Mouse (Mus musculus) liver, postnatal 0 days (tissue): ENCODE measurements around the gene Olfr951. TPM values are rescaled to one million over a fixed set of nuclear protein-coding genes. Genes with fewer than 3 reads are reported as not detected.

Experiments
- ATAC-seq: fragments of 200-750 bp; cut with Nextera tagmentation; 2 replicates; pipeline ENCODE4 v1.8.0; 2017; ENCODE audit warnings: mild to moderate bottlenecking, moderate library complexity
- DNase-seq: peaks from one replicate; pipeline ENCODE4 v3.0.0-alpha.2; 2016
- H3K27ac ChIP-seq: fragments of 300-500 bp; sonication (generic); 2 replicates; pipeline ENCODE4 v1.5.1; 2014; ENCODE audit warnings: antibody characterized with exemption, moderate library complexity, mild to moderate bottlenecking, low read depth
- H3K27me3 ChIP-seq: fragments of 300-500 bp; sonication (generic); 2 replicates; pipeline ENCODE4 v1.6.1; 2014; ENCODE audit warnings: low read length, control low read depth, mixed read lengths; ENCODE audit not compliant: insufficient read depth
- H3K36me3 ChIP-seq: fragments of 300-500 bp; sonication (generic); replicated peaks from 2 replicates; pipeline ENCODE4 v1.6.1; 2014; ENCODE audit warnings: mild to moderate bottlenecking, control low read depth, low read length, moderate library complexity, mixed read lengths; ENCODE audit not compliant: insufficient read depth
- H3K4me1 ChIP-seq: fragments of 300-500 bp; sonication (generic); 2 replicates; pipeline ENCODE4 v1.6.1; 2014; ENCODE audit warnings: antibody characterized with exemption, mild to moderate bottlenecking, control low read depth; ENCODE audit not compliant: insufficient read depth
- H3K4me2 ChIP-seq: fragments of 300-500 bp; sonication (generic); 2 replicates; pipeline ENCODE4 v1.6.1; 2014; ENCODE audit warnings: low read depth, mild to moderate bottlenecking, low read length, moderate library complexity, mixed read lengths
- H3K4me3 ChIP-seq: fragments of 300-500 bp; sonication (generic); 2 replicates; pipeline ENCODE4 v1.5.1; 2014; ENCODE audit warnings: low read depth, low read length
- H3K9ac ChIP-seq: fragments of 300-500 bp; sonication (generic); replicated peaks from 2 replicates; pipeline ENCODE4 v1.6.1; 2014; ENCODE audit warnings: mild to moderate bottlenecking, moderate library complexity
- H3K9me3 ChIP-seq: fragments of 300-500 bp; sonication (generic); 2 replicates; pipeline ENCODE4 v1.6.1; 2016; ENCODE audit warnings: mild to moderate bottlenecking, control low read depth, low read length, mixed read lengths
- CTCF ChIP-seq: sonication (generic); IDR thresholded peaks from 2 replicates; pipeline ENCODE4 v1.5.1; 2016; ENCODE audit warnings: antibody characterized with exemption, low read depth
- EP300 ChIP-seq: IDR thresholded peaks from 2 replicates; pipeline ENCODE4 v1.6.1; 2016; ENCODE audit warnings: antibody characterized with exemption, low read depth, mild to moderate bottlenecking
- WGBS: fragments of 180-500 bp; shearing (Covaris S2); extraction: QIAGEN DNeasy Blood & Tissue Kit; methylation state at CpG from one replicate; pipeline ENCODE4 v1.1.7; 2014; ENCODE audit not compliant: insufficient replicate concordance; 5-methylcytosine and 5-hydroxymethylcytosine counted together
- polyA plus RNA-seq: library from polyadenylated mRNA; unstranded; fragments of >200 nt; fragmentation: Nextera tagmentation; extraction: Ambion mirVana; gene quantifications from 2 replicates; pipeline ENCODE4 v1.2.1, GENCODE M21; 2015

The Olfr951 gene
- not detected in 2 replicates for polyA plus RNA-seq

DNA sequence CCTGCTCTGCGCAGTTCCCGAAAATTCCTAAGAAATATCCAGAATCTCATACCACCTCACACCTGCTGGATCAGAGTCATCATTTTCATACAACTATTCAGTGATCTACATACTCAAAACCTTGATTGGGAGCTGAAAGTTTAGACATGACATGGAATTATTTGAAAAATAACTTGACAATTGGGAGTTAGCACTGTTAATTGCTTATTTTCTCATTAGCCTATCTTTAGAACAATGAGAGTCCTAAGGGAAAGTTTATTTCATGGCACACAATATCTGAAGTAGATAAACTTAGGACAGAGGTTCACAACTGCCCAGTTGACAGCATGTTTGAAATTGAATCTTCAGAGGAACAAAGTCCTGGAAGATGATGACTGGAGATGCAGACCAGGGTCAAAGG is at the start of gene Olfr951:
Olfr951 (plus strand) TSS at position 301 of the 400 bp plus-strand sequence.
- H3K4me1 ChIP-seq, result no peaks in the 10 kb centered on the region
- no peaks in the 10 kb centered on the region for H3K27me3 ChIP-seq
- TF ChIP-seq EP300, result no peak
- no peak within 1 kb of the TSS for H3K27ac ChIP-seq
- ATAC-seq (no peak), DNase-seq (no peak)
- H3K4me3 ChIP-seq, result no peak within 1 kb of the TSS
- no peaks in the 10 kb centered on the region for H3K9me3 ChIP-seq
- no peak within 1 kb of the TSS for H3K4me2 ChIP-seq
- H3K9ac ChIP-seq, result no peak within 1 kb of the TSS
- no peaks in the 10 kb centered on the region for H3K36me3 ChIP-seq
- WGBS, result 75% methylated on average over 2 of the region's 2 CpGs

DNA sequence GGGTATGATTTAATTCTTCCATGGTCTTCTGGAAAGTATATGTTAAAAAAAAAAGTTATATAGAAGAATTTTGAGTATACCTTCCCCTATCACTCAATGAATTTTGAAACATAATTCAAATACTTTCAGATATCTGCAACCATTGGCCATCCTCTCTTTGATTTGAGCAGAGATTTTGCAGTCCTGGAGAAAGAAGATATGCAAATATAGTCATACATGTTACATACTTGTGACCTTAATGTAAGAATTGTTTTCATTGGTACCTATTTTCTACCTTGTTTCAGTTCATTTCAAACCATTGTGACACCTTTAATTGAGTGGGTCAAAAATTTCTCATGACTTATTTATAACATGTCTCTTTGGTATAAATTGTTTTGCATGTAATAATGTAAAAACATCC is 39.8 kb downstream of the Olfr951 start, which contains the start of gene Olfr952:
Olfr952 (minus strand) TSS at position 101 of the 400 bp plus-strand sequence.
- Histone ChIP-seq H3K4me2 (no peak within 1 kb of the TSS), H3K36me3 (no peaks in the 10 kb centered on the region), H3K4me1 (no peaks in the 10 kb centered on the region), H3K4me3 (no peak within 1 kb of the TSS), H3K9me3 (no peaks in the 10 kb centered on the region), H3K27me3 (no peaks in the 10 kb centered on the region), H3K27ac (no peak within 1 kb of the TSS), H3K9ac (no peak within 1 kb of the TSS)
- no peak for DNase-seq
- no peak for ATAC-seq
- TF ChIP-seq EP300 (no peak), CTCF (no peak)

Other genes starting within 250 kb of the Olfr951 start
- not detected in 2 replicates for gene Olfr943, start 221.1 kb upstream of the Olfr951 start, polyA plus RNA-seq
- gene Olfr944, start 185.5 kb upstream of the Olfr951 start, polyA plus RNA-seq, result not detected in 2 replicates
- gene Olfr1537, start 137.4 kb upstream of the Olfr951 start, polyA plus RNA-seq, result not detected in 2 replicates
- not detected in 2 replicates for gene Olfr945, start 110.6 kb upstream of the Olfr951 start, polyA plus RNA-seq
- gene Olfr948, start 61.4 kb upstream of the Olfr951 start, polyA plus RNA-seq, result not detected in 2 replicates
- gene Olfr952, start 39.7 kb downstream of the Olfr951 start, polyA plus RNA-seq, result not detected in 2 replicates
- gene Olfr954, start 69.3 kb downstream of the Olfr951 start, polyA plus RNA-seq, result not detected in 2 replicates
- not detected in 2 replicates for gene Olfr955, start 84.5 kb downstream of the Olfr951 start, polyA plus RNA-seq
- gene Olfr44, start 106.6 kb downstream of the Olfr951 start, polyA plus RNA-seq, result not detected in 2 replicates
- gene Olfr957, start 128.4 kb downstream of the Olfr951 start, polyA plus RNA-seq, result not detected in 2 replicates
- gene Olfr958, start 166.6 kb downstream of the Olfr951 start, polyA plus RNA-seq, result not detected in 2 replicates
- gene Olfr959, start 188.2 kb downstream of the Olfr951 start, polyA plus RNA-seq, result not detected in 2 replicates
- 1.1 and 2.1 TPM in 2 replicates for gene AW551984, start 217.0 kb downstream of the Olfr951 start, polyA plus RNA-seq
- gene Olfr148, start 223.2 kb downstream of the Olfr951 start, polyA plus RNA-seq, result not detected in 2 replicates
- not detected in 2 replicates for gene Olfr960, start 234.0 kb downstream of the Olfr951 start, polyA plus RNA-seq